8 mouse cellular contexts compared by ENCODE assay signal in genomic region chr15:8625370-8625769, GRCm38 (mm10).
DNase-seq lines count a peak whose midpoint lies in the region; ATAC-seq lines count a peak whose summit lies in the region.

No protein-coding gene starts in this region.

- 58% methylated on average over 7 of the region's 7 CpGs for WGBS in midbrain, embryonic 14.5 days
- 49% methylated on average over 7 of the region's 7 CpGs for WGBS in midbrain, embryonic 11.5 days
- WGBS in embryonic facial prominence, embryonic 14.5 days, result 46% methylated on average over 7 of the region's 7 CpGs

- DNase-seq in embryo, embryonic 10 days (ENCODE audit: low spot score), result peak; percentile 68
- DNase-seq in embryo, embryonic 9.5 days (ENCODE audit: extremely low spot score), result no peak
- DNase-seq in midbrain, embryonic 14.5 days, result peak; percentile 82
- no peak for DNase-seq in midbrain, embryonic 11.5 days (ENCODE audit: low spot score, missing footprints)
- DNase-seq in embryonic facial prominence, embryonic 14.5 days (ENCODE audit: low spot score), result peak; percentile 63
- DNase-seq in layer of hippocampus, postnatal 14 days (ENCODE audit: low spot score in 2 of 2), result peak; percentile 46 to 67
- DNase-seq in naive thymus-derived CD4-positive, alpha-beta T cell, adult 2 months (ENCODE audit: low read depth), result peak; percentile 65
- DNase-seq in thymus, postnatal 14 days, result peak; percentile 74

- H3K9me3 ChIP-seq in midbrain, embryonic 14.5 days (ENCODE audit: control insufficient read depth, low read length), result no peaks in the 10 kb centered on the region
- H3K9me3 ChIP-seq in midbrain, embryonic 11.5 days (ENCODE audit: control insufficient read depth, low read length), result no peaks in the 10 kb centered on the region
- H3K9me3 ChIP-seq in embryonic facial prominence, embryonic 14.5 days (ENCODE audit: control insufficient read depth, low read length), result no peaks in the 10 kb centered on the region

- H3K9ac ChIP-seq in midbrain, embryonic 14.5 days (replicated peaks; ENCODE audit: low read length), result no peak overlapping the region
- no peak overlapping the region for H3K9ac ChIP-seq in midbrain, embryonic 11.5 days (ENCODE audit: low read length)
- H3K9ac ChIP-seq in embryonic facial prominence, embryonic 14.5 days (ENCODE audit: low read depth, low read length), result no peak overlapping the region

- H3K4me1 ChIP-seq in midbrain, embryonic 14.5 days (ENCODE audit: control insufficient read depth, insufficient read depth, low read length), result peaks cover 7% of the 10 kb centered on the region; the same call in 1 of the 2 replicates
- H3K4me1 ChIP-seq in midbrain, embryonic 11.5 days (ENCODE audit: control insufficient read depth, insufficient read depth, low read length), result peaks cover 9% of the 10 kb centered on the region; the same call in 1 of the 2 replicates
- 0 out of 2 replicates have a peak, but pooled peaks cover 5% of the 10 kb centered on the region for H3K4me1 ChIP-seq in embryonic facial prominence, embryonic 14.5 days (ENCODE audit: control insufficient read depth, insufficient read depth, low read length)

- no peak overlapping the region for H3K4me2 ChIP-seq in midbrain, embryonic 14.5 days (ENCODE audit: low read length)
- no peak overlapping the region for H3K4me2 ChIP-seq in midbrain, embryonic 11.5 days
- no peak overlapping the region for H3K4me2 ChIP-seq in embryonic facial prominence, embryonic 14.5 days (ENCODE audit: low read depth, low read length)

- H3K27ac ChIP-seq in midbrain, embryonic 14.5 days (replicated peaks; ENCODE audit: low read depth, low read length), result no peak overlapping the region
- no peak overlapping the region for H3K27ac ChIP-seq in midbrain, embryonic 11.5 days (ENCODE audit: low read depth, low read length)
- H3K27ac ChIP-seq in embryonic facial prominence, embryonic 14.5 days (replicated peaks; ENCODE audit: low read depth, low read length), result no peak overlapping the region

- H3K4me3 ChIP-seq in midbrain, embryonic 14.5 days (replicated peaks; ENCODE audit: low read depth, low read length), result no peak overlapping the region
- no peak overlapping the region for H3K4me3 ChIP-seq in midbrain, embryonic 11.5 days (ENCODE audit: low read depth, low read length)
- no peak overlapping the region for H3K4me3 ChIP-seq in embryonic facial prominence, embryonic 14.5 days (ENCODE audit: low read depth, low read length)

- no peak for ATAC-seq in midbrain, embryonic 14.5 days (ENCODE audit: low FRiP score, low TSS enrichment)
- no peak for ATAC-seq in midbrain, embryonic 11.5 days (ENCODE audit: low FRiP score)
- ATAC-seq in embryonic facial prominence, embryonic 14.5 days (ENCODE audit: low read depth), result no peak; the same call in 1 of the 2 replicates

- no peaks in the 10 kb centered on the region for H3K36me3 ChIP-seq in midbrain, embryonic 14.5 days (ENCODE audit: control insufficient read depth, insufficient read depth, low read length)
- H3K36me3 ChIP-seq in midbrain, embryonic 11.5 days (ENCODE audit: control insufficient read depth, insufficient read depth, low read length), result no peaks in the 10 kb centered on the region
- no peaks in the 10 kb centered on the region for H3K36me3 ChIP-seq in embryonic facial prominence, embryonic 14.5 days (ENCODE audit: control insufficient read depth, insufficient read depth, low read length)

- H3K27me3 ChIP-seq in midbrain, embryonic 14.5 days (ENCODE audit: control insufficient read depth, insufficient read depth, low read length), result 0 out of 2 replicates have a peak, but pooled peaks cover 10% of the 10 kb centered on the region
- peaks cover 9% of the 10 kb centered on the region for H3K27me3 ChIP-seq in midbrain, embryonic 11.5 days (ENCODE audit: control insufficient read depth, insufficient read depth, low read length)
- H3K27me3 ChIP-seq in embryonic facial prominence, embryonic 14.5 days (replicated peaks; ENCODE audit: control insufficient read depth, insufficient read depth, low read length), result 0 out of 2 replicates have a peak, but pooled peaks cover 5% of the 10 kb centered on the region

Comparison
In these comparisons a context has a peak if more than half of its experiments do, and no peak if none do; other contexts are left out.
1. DNase-seq: peak in embryo, embryonic 10 days (single experiment), midbrain, embryonic 14.5 days (single experiment), embryonic facial prominence, embryonic 14.5 days (single experiment), layer of hippocampus, postnatal 14 days (2 of 2), naive thymus-derived CD4-positive, alpha-beta T cell, adult 2 months (single experiment) and thymus, postnatal 14 days (single experiment); none in embryo, embryonic 9.5 days (single experiment) and midbrain, embryonic 11.5 days (single experiment).